In genomic region chr6:37642701-37643121, GRCm38 (mm10) we compare ENCODE assay signal across 8 mouse cellular contexts.
DNase-seq lines count a peak whose midpoint lies in the region; ATAC-seq and TF ChIP-seq lines count a peak whose summit lies in the region.

No protein-coding gene starts in this region.

- H3K36me3 ChIP-seq in heart, postnatal 0 days (replicated peaks; ENCODE audit: control insufficient read depth, insufficient read depth, low read length): no peaks in the 10 kb centered on the region
- no peaks in the 10 kb centered on the region for H3K36me3 ChIP-seq in midbrain, embryonic 11.5 days (ENCODE audit: control insufficient read depth, insufficient read depth, low read length)

- ATAC-seq in heart, postnatal 0 days (ENCODE audit: insufficient read depth, low read depth): no peak
- peak; percentile 92 for ATAC-seq in midbrain, embryonic 11.5 days (ENCODE audit: low FRiP score)

- H3K4me1 ChIP-seq in heart, postnatal 0 days (ENCODE audit: control insufficient read depth, insufficient read depth): peaks cover 3% of the 10 kb centered on the region; the same call in 1 of the 2 replicates
- H3K4me1 ChIP-seq in midbrain, embryonic 11.5 days (ENCODE audit: control insufficient read depth, insufficient read depth, low read length): peaks cover 13% of the 10 kb centered on the region

- H3K27ac ChIP-seq in heart, postnatal 0 days (ENCODE audit: low read depth): no peak overlapping the region
- peak overlapping the region; percentile 45; the same call in 1 of the 2 replicates for H3K27ac ChIP-seq in midbrain, embryonic 11.5 days (ENCODE audit: low read depth, low read length)

- no peaks in the 10 kb centered on the region for H3K9me3 ChIP-seq in heart, postnatal 0 days (replicated peaks; ENCODE audit: control insufficient read depth, low read length)
- H3K9me3 ChIP-seq in midbrain, embryonic 11.5 days (ENCODE audit: control insufficient read depth, low read length): no peaks in the 10 kb centered on the region

- no peak overlapping the region; the same call in 1 of the 2 replicates for H3K4me3 ChIP-seq in heart, postnatal 0 days (ENCODE audit: low read depth, low read length)
- no peak overlapping the region for H3K4me3 ChIP-seq in midbrain, embryonic 11.5 days (ENCODE audit: low read depth, low read length)

- TF ChIP-seq CTCF in heart, postnatal 0 days (IDR thresholded peaks at IDR 0.05; ENCODE audit: low read depth): no peak

- TF ChIP-seq EP300 in heart, postnatal 0 days (IDR thresholded peaks at IDR 0.05; ENCODE audit: low read depth): no peak

- H3K27me3 ChIP-seq in heart, postnatal 0 days (ENCODE audit: control insufficient read depth, insufficient read depth, low read length): no peaks in the 10 kb centered on the region
- no peaks in the 10 kb centered on the region for H3K27me3 ChIP-seq in midbrain, embryonic 11.5 days (ENCODE audit: control insufficient read depth, insufficient read depth, low read length)

- 19% methylated on average over 8 of the region's 8 CpGs for WGBS in heart, postnatal 0 days
- 29% methylated on average over 8 of the region's 8 CpGs for WGBS in midbrain, embryonic 11.5 days

- H3K9ac ChIP-seq in heart, postnatal 0 days (replicated peaks; ENCODE audit: low read depth, low read length): no peak overlapping the region
- H3K9ac ChIP-seq in midbrain, embryonic 11.5 days (ENCODE audit: low read length): peak overlapping the region; percentile 21; the same call in 1 of the 2 replicates

- intact Hi-C loops in gastrocnemius, postnatal 14 days (cut with DNase I; ENCODE audit: low total_unique reads): no loop called here

- DNase-seq in layer of hippocampus, adult 9-11 months: peak; percentile 15
- DNase-seq in layer of hippocampus, postnatal 25 days (ENCODE audit: extremely low spot score in 1 of 2, low spot score in 1 of 2): no peak
- DNase-seq in cerebellum, postnatal 25 days: peak; percentile 70 to 75
- peak; percentile 52 for DNase-seq in heart, postnatal 0 days (ENCODE audit: low spot score)
- DNase-seq in midbrain, embryonic 11.5 days (ENCODE audit: low spot score, missing footprints): peak; percentile 93
- DNase-seq in gastrocnemius, postnatal 14 days: no peak
- DNase-seq in gastrocnemius, postnatal 25 days: no peak
- DNase-seq in urinary bladder, adult 2 months (ENCODE audit: low spot score): no peak

- H3K4me2 ChIP-seq in heart, postnatal 0 days (ENCODE audit: low read depth, low read length): peak overlapping the region; percentile 41
- peak overlapping the region; percentile 23 for H3K4me2 ChIP-seq in midbrain, embryonic 11.5 days

Comparison
In these comparisons a context has a peak if more than half of its experiments do, and no peak if none do; other contexts are left out.
1. DNase-seq: peak in layer of hippocampus, adult 9-11 months (single experiment), cerebellum, postnatal 25 days (2 of 2), heart, postnatal 0 days (single experiment) and midbrain, embryonic 11.5 days (single experiment); none in layer of hippocampus, postnatal 25 days (0 of 2), gastrocnemius, postnatal 14 days (single experiment), gastrocnemius, postnatal 25 days (single experiment) and urinary bladder, adult 2 months (single experiment).